In the genomic region with DNA sequence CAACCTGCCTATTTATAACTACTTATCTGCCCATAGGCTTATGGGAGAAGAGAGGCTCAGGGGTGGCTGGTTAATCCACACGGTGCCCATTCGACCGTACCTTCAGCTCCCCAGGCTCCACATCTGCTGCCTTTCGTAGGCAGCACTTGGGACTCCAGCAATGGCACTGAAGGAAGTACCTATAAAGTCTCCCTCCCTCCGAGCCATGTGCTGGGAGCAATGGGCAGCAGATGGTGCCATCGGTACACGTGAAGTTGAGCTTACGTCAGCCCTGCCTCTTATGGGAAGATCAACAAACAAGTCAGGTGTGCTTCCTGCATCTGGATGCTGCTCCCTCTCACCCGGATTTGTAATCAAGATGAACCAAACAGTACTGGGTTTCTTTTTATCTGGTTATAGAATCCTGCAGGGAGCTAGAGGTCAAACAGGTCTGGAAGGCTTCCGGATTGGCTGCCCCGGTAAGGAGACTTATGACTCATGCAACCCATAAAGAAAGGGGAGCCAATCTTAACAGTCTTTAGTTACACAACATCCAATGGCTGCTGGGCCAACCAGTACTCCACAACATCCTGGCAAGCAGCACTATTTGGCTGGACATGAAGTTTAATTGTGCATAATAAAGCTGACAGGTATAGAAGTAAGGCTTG, we compare ENCODE assay signal across 12 mouse cellular contexts. TPM values are rescaled to one million over a fixed set of nuclear protein-coding genes. Genes with fewer than 3 reads are reported as not detected.
DNase-seq lines count a peak whose midpoint lies in the region; ATAC-seq and TF ChIP-seq lines count a peak whose summit lies in the region.
"Had no signal": no experiment of that assay in that cellular context is flagged by ENCODE, and none has a peak within 500 bp of the region (broad histone marks: within the 10 kb centered on the region; RNA-seq: fewer than 3 reads in every experiment).

No protein-coding gene starts in this region.

- DNase-seq in heart, adult 9 months (ENCODE audit: low spot score in 2 of 2) = no peak
- DNase-seq in midbrain, postnatal 0 days (ENCODE audit: low spot score) = peak; percentile 17
- DNase-seq in stomach, postnatal 0 days (ENCODE audit: low spot score) = peak; percentile 51
- no peak for DNase-seq in adrenal gland, postnatal 25 days
- no peak for DNase-seq in T-cell, adult 2 months (ENCODE audit: low spot score)
- DNase-seq: adrenal gland, postnatal 36 days had no signal

- no peak overlapping the region for H3K4me3 ChIP-seq in heart, embryonic 13.5 days
- no peak overlapping the region for H3K4me3 ChIP-seq in midbrain, postnatal 0 days (ENCODE audit: low read depth, low read length)
- no peak overlapping the region for H3K4me3 ChIP-seq in midbrain, embryonic 16.5 days (ENCODE audit: low read depth, low read length)
- H3K4me3 ChIP-seq in embryonic fibroblast, embryonic 13.5 days (ENCODE audit: insufficient read depth, low read length) = no peak overlapping the region
- no peak overlapping the region for H3K4me3 ChIP-seq in stomach, postnatal 0 days (ENCODE audit: low read depth, low read length)
- H3K4me3 ChIP-seq: erythroblast, embryonic 14.5 days; limb, embryonic 12.5 days; midbrain, embryonic 13.5 days had no signal

- peaks cover 43% of the 10 kb centered on the region for H3K36me3 ChIP-seq in heart, embryonic 13.5 days
- H3K36me3 ChIP-seq in midbrain, postnatal 0 days (ENCODE audit: insufficient read depth, low read length) = peaks cover 49% of the 10 kb centered on the region
- H3K36me3 ChIP-seq in midbrain, embryonic 16.5 days (ENCODE audit: control insufficient read depth, insufficient read depth, low read length) = peaks cover 29% of the 10 kb centered on the region
- peaks cover 6% of the 10 kb centered on the region; the same call in 1 of the 2 replicates for H3K36me3 ChIP-seq in stomach, postnatal 0 days (ENCODE audit: control insufficient read depth, insufficient read depth, low read length)

- H3K27me3 ChIP-seq in heart, embryonic 13.5 days (replicated peaks) = no peaks in the 10 kb centered on the region
- no peaks in the 10 kb centered on the region for H3K27me3 ChIP-seq in midbrain, postnatal 0 days (ENCODE audit: insufficient read depth, low read length)
- no peaks in the 10 kb centered on the region for H3K27me3 ChIP-seq in midbrain, embryonic 16.5 days (ENCODE audit: control insufficient read depth, insufficient read depth, low read depth, low read length)
- no peaks in the 10 kb centered on the region for H3K27me3 ChIP-seq in stomach, postnatal 0 days (ENCODE audit: control insufficient read depth, insufficient read depth, low read length)
- H3K27me3 ChIP-seq: limb, embryonic 12.5 days; midbrain, embryonic 13.5 days had no signal

- TF ChIP-seq POLR2A in embryonic fibroblast, embryonic 13.5 days (IDR thresholded peaks at IDR 0.05; ENCODE audit: low read depth, low read length) = no peak

- H3K4me1 ChIP-seq in heart, embryonic 13.5 days = peaks cover 16% of the 10 kb centered on the region
- no peaks in the 10 kb centered on the region for H3K4me1 ChIP-seq in midbrain, postnatal 0 days (ENCODE audit: insufficient read depth, low read length)
- H3K4me1 ChIP-seq in midbrain, embryonic 16.5 days (ENCODE audit: control insufficient read depth, insufficient read depth, low read length) = no peaks in the 10 kb centered on the region
- H3K4me1 ChIP-seq in embryonic fibroblast, embryonic 13.5 days (ENCODE audit: control insufficient read depth, insufficient read depth, low read length) = no peaks in the 10 kb centered on the region
- H3K4me1 ChIP-seq in stomach, postnatal 0 days (replicated peaks; ENCODE audit: control insufficient read depth, insufficient read depth) = no peaks in the 10 kb centered on the region
- H3K4me1 ChIP-seq: midbrain, embryonic 13.5 days had no signal

- H3K9me3 ChIP-seq in heart, embryonic 13.5 days = no peaks in the 10 kb centered on the region
- H3K9me3 ChIP-seq in midbrain, postnatal 0 days (ENCODE audit: low read length) = no peaks in the 10 kb centered on the region
- no peaks in the 10 kb centered on the region for H3K9me3 ChIP-seq in midbrain, embryonic 16.5 days (replicated peaks; ENCODE audit: control insufficient read depth, low read length, poor library complexity, severe bottlenecking)
- H3K9me3 ChIP-seq in stomach, postnatal 0 days (ENCODE audit: control insufficient read depth, low read length) = no peaks in the 10 kb centered on the region
- H3K9me3 ChIP-seq: limb, embryonic 12.5 days; midbrain, embryonic 13.5 days had no signal

- H3K9ac ChIP-seq in heart, embryonic 13.5 days = 0 out of 2 replicates have a peak overlapping the region, but pooled peaks have one; percentile 56
- no peak overlapping the region for H3K9ac ChIP-seq in midbrain, postnatal 0 days (replicated peaks; ENCODE audit: low read length, poor library complexity, severe bottlenecking)
- no peak overlapping the region for H3K9ac ChIP-seq in midbrain, embryonic 16.5 days (ENCODE audit: low read depth, low read length)
- H3K9ac ChIP-seq in stomach, postnatal 0 days (ENCODE audit: low read length) = no peak overlapping the region
- H3K9ac ChIP-seq: limb, embryonic 12.5 days; midbrain, embryonic 13.5 days had no signal

- no peak for ATAC-seq in heart, embryonic 13.5 days (ENCODE audit: extremely low read depth, insufficient number of reproducible peaks, low FRiP score, low TSS enrichment)
- no peak for ATAC-seq in midbrain, postnatal 0 days (ENCODE audit: low FRiP score)
- ATAC-seq in midbrain, embryonic 16.5 days = no peak
- peak; percentile 79 for ATAC-seq in stomach, postnatal 0 days (ENCODE audit: low FRiP score, low TSS enrichment)
- ATAC-seq: midbrain, embryonic 13.5 days had no signal

- WGBS in heart, embryonic 13.5 days = 62% methylated on average over 11 of the region's 11 CpGs
- 82% methylated on average over 11 of the region's 11 CpGs for WGBS in midbrain, postnatal 0 days
- WGBS in midbrain, embryonic 16.5 days = 79% methylated on average over 11 of the region's 11 CpGs
- WGBS in stomach, postnatal 0 days = 75% methylated on average over 11 of the region's 11 CpGs

- H3K27ac ChIP-seq in heart, embryonic 13.5 days (replicated peaks) = peak overlapping the region; percentile 61
- H3K27ac ChIP-seq in midbrain, postnatal 0 days (ENCODE audit: low read depth, low read length) = no peak overlapping the region
- no peak overlapping the region for H3K27ac ChIP-seq in midbrain, embryonic 16.5 days (ENCODE audit: low read length)
- H3K27ac ChIP-seq in embryonic fibroblast, embryonic 13.5 days (ENCODE audit: insufficient read depth, low read length) = no peak overlapping the region
- no peak overlapping the region for H3K27ac ChIP-seq in stomach, postnatal 0 days (replicated peaks)
- H3K27ac ChIP-seq: limb, embryonic 12.5 days; midbrain, embryonic 13.5 days had no signal

- peak; percentile 22; the same call in 1 of the 2 replicates for TF ChIP-seq CTCF in midbrain, postnatal 0 days (IDR thresholded peaks at IDR 0.05)
- peak; percentile 13; the same call in 1 of the 2 replicates for TF ChIP-seq CTCF in embryonic fibroblast, embryonic 13.5 days (IDR thresholded peaks at IDR 0.05; ENCODE audit: borderline replicate concordance, insufficient read depth, low read length)
- TF ChIP-seq CTCF in stomach, postnatal 0 days (IDR thresholded peaks at IDR 0.05; ENCODE audit: low read depth) = peak; percentile 63

- no peak overlapping the region; the same call in 1 of the 2 replicates for H3K4me2 ChIP-seq in heart, embryonic 13.5 days
- no peak overlapping the region for H3K4me2 ChIP-seq in midbrain, postnatal 0 days (ENCODE audit: low read depth, low read length, poor library complexity, severe bottlenecking)
- no peak overlapping the region for H3K4me2 ChIP-seq in midbrain, embryonic 16.5 days (ENCODE audit: low read length)
- no peak overlapping the region for H3K4me2 ChIP-seq in stomach, postnatal 0 days (replicated peaks; ENCODE audit: low read depth)
- H3K4me2 ChIP-seq: limb, embryonic 12.5 days; midbrain, embryonic 13.5 days had no signal

- no peak for TF ChIP-seq EP300 in stomach, postnatal 0 days (optimal IDR thresholded peaks at IDR 0.05)

RNA-seq across cellular contexts. Expression of a gene that starts 34.2 kb away (rescaled TPM):
- polyA plus RNA-seq in heart, embryonic 13.5 days (2015; fragmentation: Nextera tagmentation; extraction: Ambion mirVana) = 5.5 and 5.8 TPM in 2 replicates
- total RNA-seq in midbrain, postnatal 0 days (2014; rRNA removed) = 32.0 and 37.8 TPM in 2 replicates
- 15.9 and 16.7 TPM in 2 replicates for polyA plus RNA-seq in midbrain, postnatal 0 days (2015; fragmentation: Nextera tagmentation; extraction: Ambion mirVana)
- polyA plus RNA-seq in midbrain, embryonic 16.5 days (2015; fragmentation: Nextera tagmentation; extraction: Ambion mirVana) = 24.2 and 28.9 TPM in 2 replicates
- 3.6 and 11.9 TPM in 2 replicates for polyA plus RNA-seq in embryonic fibroblast, embryonic 13.5 days (2011; ENCODE audit: insufficient read length, low read depth, missing spikeins)
- polyA plus RNA-seq in stomach, postnatal 0 days (2015; fragmentation: Nextera tagmentation; extraction: Ambion mirVana) = 4.6 and 4.8 TPM in 2 replicates
- total RNA-seq in adrenal gland, postnatal 25 days (2021) = 4.8 and 5.6 TPM in 2 replicates

Comparison
In these comparisons a context has a peak if more than half of its experiments do, and no peak if none do; other contexts are left out.
1. DNase-seq: peak in midbrain, postnatal 0 days (single experiment) and stomach, postnatal 0 days (single experiment); none in heart, adult 9 months (0 of 2), adrenal gland, postnatal 25 days (single experiment) and T-cell, adult 2 months (single experiment).
2. CTCF ChIP-seq: peak in every context shown above with its lines; median percentile 63 in stomach, postnatal 0 days; 22 in midbrain, postnatal 0 days; 13 in embryonic fibroblast, embryonic 13.5 days.